Mouse (Mus musculus) stomach, embryonic 16.5 days (tissue): Measurements from ENCODE around the gene Nr4a1. TPM values are rescaled to one million over a fixed set of nuclear protein-coding genes. Genes with fewer than 3 reads are reported as not detected.

Experiments used
- polyA plus RNA-seq: library from polyadenylated mRNA; unstranded; fragments of >200 nt; fragmentation: Nextera tagmentation; extraction: Ambion mirVana; gene quantifications from 2 replicates; pipeline ENCODE4 v1.2.1, GENCODE M21; 2015

Nr4a1 gene
- polyA plus RNA-seq, 1 experiment from 2014 or later: 13.3 TPM

Other genes starting within 250 kb of the Nr4a1 start
- gene Gm47841, start 206.9 kb upstream of the Nr4a1 start, polyA plus RNA-seq: not detected in 2 replicates
- gene Fignl2, start 175.7 kb upstream of the Nr4a1 start, polyA plus RNA-seq: 0.05 and 0.10 TPM in 2 replicates
- gene Ankrd33, start 138.5 kb upstream of the Nr4a1 start, polyA plus RNA-seq: not detected in 2 replicates
- gene Acvrl1, start 125.7 kb upstream of the Nr4a1 start, polyA plus RNA-seq: 34.9 and 39.3 TPM in 2 replicates
- gene Acvr1b, start 80.2 kb upstream of the Nr4a1 start, polyA plus RNA-seq: 11.6 and 12.1 TPM in 2 replicates
- 2.1 and 2.7 TPM in 2 replicates for gene Grasp, start 30.1 kb upstream of the Nr4a1 start, polyA plus RNA-seq
- gene Atg101, start 30.0 kb downstream of the Nr4a1 start, polyA plus RNA-seq: 66.9 and 67.0 TPM in 2 replicates
- 9.4 and 9.5 TPM in 2 replicates for gene 6030408B16Rik, start 38.9 kb downstream of the Nr4a1 start, polyA plus RNA-seq
- gene Krt80, start 115.9 kb downstream of the Nr4a1 start, polyA plus RNA-seq: 37.4 and 64.5 TPM in 2 replicates
- 378 and 523 TPM in 2 replicates for gene Krt7, start 156.8 kb downstream of the Nr4a1 start, polyA plus RNA-seq
- gene Krt87, start 184.5 kb downstream of the Nr4a1 start, polyA plus RNA-seq: 0.19 and 0.26 TPM in 2 replicates
- 0.15 TPM in 1 of 2 replicates, not detected in the other for gene Krt88, start 193.5 kb downstream of the Nr4a1 start, polyA plus RNA-seq
- not detected in 2 replicates for gene Krt81, start 209.5 kb downstream of the Nr4a1 start, polyA plus RNA-seq
- gene Krt86, start 219.2 kb downstream of the Nr4a1 start, polyA plus RNA-seq: not detected in 2 replicates
- gene Krt83, start 237.2 kb downstream of the Nr4a1 start, polyA plus RNA-seq: not detected in 2 replicates